Mouse (Mus musculus) brain, embryonic 14.5 days (tissue): ENCODE results near the gene Celf2. TPM values are rescaled to one million over a fixed set of nuclear protein-coding genes. Genes with fewer than 3 reads are reported as not detected.

ENCODE experiments used
- DNase-seq: peaks from one replicate; pipeline ENCODE4 v3.0.0-alpha.2; 2011; ENCODE audit warnings: low read depth
- CTCF ChIP-seq: fragments of 200-500 bp; IDR thresholded peaks from 2 replicates; pipeline ENCODE4 v1.5.1; 2012; ENCODE audit warnings: inconsistent platforms, mild to moderate bottlenecking, moderate library complexity, borderline replicate concordance; ENCODE audit not compliant: insufficient read depth, insufficient read length; ENCODE audit errors: extremely low read depth
- POLR2A ChIP-seq: fragments of 200-500 bp; IDR thresholded peaks from 2 replicates; pipeline ENCODE4 v1.6.1; 2012; ENCODE audit warnings: mild to moderate bottlenecking, inconsistent platforms, borderline replicate concordance; ENCODE audit not compliant: poor library complexity, insufficient read depth, insufficient read length, severe bottlenecking; ENCODE audit errors: extremely low read depth
- polyA plus RNA-seq: library from polyadenylated mRNA; depleted of rRNA; stranded (reverse); fragments of >200 nt; gene quantifications from 2 replicates; pipeline ENCODE4 v1.2.3, GENCODE M21; 2012

Gene Celf2
- polyA plus RNA-seq, 1 experiment = 161 TPM

- peak; percentile 77 for DNase-seq
- no peak for TF ChIP-seq CTCF
- TF ChIP-seq POLR2A = no peak
These were observed 149.8 kb downstream of the Celf2 start for GRCm38 (mm10) chr2:7359557-7359956.

- no peak for DNase-seq
- no peak for TF ChIP-seq CTCF
- no peak for TF ChIP-seq POLR2A
These were observed 150.5 kb downstream of the Celf2 start for GRCm38 (mm10) chr2:7358816-7359215.

GRCm38 (mm10) chr2:7351234-7351633 is 158.1 kb downstream of the Celf2 start:
- peak; percentile 47 for DNase-seq
- no peak for TF ChIP-seq CTCF
- TF ChIP-seq POLR2A = no peak

GRCm38 (mm10) chr2:7346703-7347461 is 162.5 kb downstream of the Celf2 start:
- no peak for DNase-seq
- TF ChIP-seq POLR2A = no peak
- TF ChIP-seq CTCF = no peak

- TF ChIP-seq POLR2A = no peak
- no peak for DNase-seq
These were observed 164.4 kb downstream of the Celf2 start for GRCm38 (mm10) chr2:7344951-7345350.

- DNase-seq = peak; percentile 35
- TF ChIP-seq CTCF (no peak), POLR2A (no peak)
These were observed 166.4 kb downstream of the Celf2 start for GRCm38 (mm10) chr2:7342911-7343478.

- DNase-seq = peak; percentile 54
- TF ChIP-seq POLR2A (no peak), CTCF (no peak)
These were observed 174.5 kb downstream of the Celf2 start for GRCm38 (mm10) chr2:7334846-7335245.

- TF ChIP-seq CTCF (no peak), POLR2A (no peak)
- no peak for DNase-seq
These were observed 181.1 kb downstream of the Celf2 start for GRCm38 (mm10) chr2:7328018-7328899.

- TF ChIP-seq POLR2A (no peak), CTCF (no peak)
- peak; percentile 87 for DNase-seq
These were observed 189.6 kb downstream of the Celf2 start for GRCm38 (mm10) chr2:7319760-7320159.

GRCm38 (mm10) chr2:7311776-7312175 is 197.6 kb downstream of the Celf2 start:
- peak; percentile 73 for DNase-seq

GRCm38 (mm10) chr2:7310840-7311182 is 198.6 kb downstream of the Celf2 start:
- peak; percentile 63 for DNase-seq
- TF ChIP-seq POLR2A (no peak), CTCF (no peak)

More at GRCm38 (mm10) chr2:7311776-7312175, 197.6 kb downstream of the Celf2 start:
- TF ChIP-seq CTCF = no peak
- TF ChIP-seq POLR2A = no peak
